Mouse (Mus musculus): ENCODE data around the gene Reep1. TPM values are rescaled to one million over a fixed set of nuclear protein-coding genes. Genes with fewer than 3 reads are reported as not detected.

The Reep1 gene
- total RNA-seq, 1 experiment from 2014 or later: not detected

GRCm38 (mm10) chr6:71734910-71735599, 27.7 kb downstream of the Reep1 start:
- no peak for ATAC-seq (replicated peaks; ENCODE audit: insufficient number of reproducible peaks, low FRiP score, low TSS enrichment, poor library complexity, severe bottlenecking)

DNA sequence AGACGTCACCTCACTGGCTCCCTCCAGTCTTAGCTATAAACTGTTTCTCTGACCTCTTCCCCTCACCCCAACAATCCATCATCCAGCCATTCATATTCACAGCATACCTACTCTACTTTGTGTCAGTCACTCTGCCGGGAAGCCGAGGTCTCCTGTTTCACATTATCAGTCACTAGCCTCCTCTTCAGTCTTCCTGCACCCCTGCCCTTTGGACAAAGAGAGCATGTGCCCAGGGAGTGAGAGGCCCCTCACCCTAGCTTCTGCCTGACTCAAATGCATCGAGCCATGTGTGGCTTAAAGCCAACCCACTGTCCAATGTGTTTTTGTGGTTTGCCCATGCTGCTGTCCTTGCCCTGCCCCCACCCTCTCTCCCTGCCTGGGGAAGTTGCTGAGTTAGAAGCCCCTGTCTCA, 28.2 kb downstream of the Reep1 start:
- ATAC-seq (replicated peaks; ENCODE audit: insufficient number of reproducible peaks, low FRiP score, low TSS enrichment, poor library complexity, severe bottlenecking): no peak

DNA sequence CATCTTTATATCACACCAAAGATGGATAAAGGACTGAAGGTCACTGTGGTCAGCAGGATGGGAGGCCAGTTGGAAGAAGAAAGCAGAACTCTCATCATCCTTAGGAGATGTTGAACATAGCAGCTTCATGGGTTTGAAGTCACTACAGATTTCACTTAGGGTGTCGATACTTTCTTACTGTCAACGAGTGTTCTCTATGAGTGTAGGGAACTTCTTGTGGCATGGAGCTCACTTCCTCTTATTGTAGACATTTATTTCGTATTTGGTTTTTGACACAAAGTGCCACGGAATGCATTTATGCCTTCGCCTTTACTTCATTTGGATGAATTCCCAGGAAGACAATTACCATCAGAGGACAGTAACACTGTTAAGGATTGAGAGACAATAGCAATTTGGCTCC, 28.7 kb downstream of the Reep1 start:
- ATAC-seq (replicated peaks; ENCODE audit: insufficient number of reproducible peaks, low FRiP score, low TSS enrichment, poor library complexity, severe bottlenecking): no peak

- no peak for ATAC-seq (replicated peaks; ENCODE audit: insufficient number of reproducible peaks, low FRiP score, low TSS enrichment, poor library complexity, severe bottlenecking)
These were observed 29.8 kb downstream of the Reep1 start for GRCm38 (mm10) chr6:71737202-71737601.

DNA sequence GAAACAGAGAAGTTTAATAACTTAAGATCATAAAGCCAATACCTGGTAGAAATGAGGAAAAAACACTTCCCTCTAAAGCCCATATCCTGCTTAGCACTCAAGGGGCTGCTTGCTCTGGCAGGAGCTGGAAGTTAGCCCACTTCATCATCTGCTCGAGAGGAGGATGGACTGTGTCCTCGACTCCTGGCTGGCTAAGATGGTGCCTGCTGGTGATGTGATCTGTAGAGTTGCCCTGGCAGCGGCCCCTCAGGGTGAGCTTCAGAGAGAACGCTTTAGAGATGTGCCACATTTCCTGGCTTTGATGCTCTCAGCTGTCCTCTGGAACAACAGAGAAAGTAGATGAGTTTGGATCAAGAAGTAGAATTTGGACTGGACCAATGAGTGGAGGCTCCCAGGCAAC, 31.2 kb downstream of the Reep1 start:
- no peak for ATAC-seq (replicated peaks; ENCODE audit: insufficient number of reproducible peaks, low FRiP score, low TSS enrichment, poor library complexity, severe bottlenecking)

DNA sequence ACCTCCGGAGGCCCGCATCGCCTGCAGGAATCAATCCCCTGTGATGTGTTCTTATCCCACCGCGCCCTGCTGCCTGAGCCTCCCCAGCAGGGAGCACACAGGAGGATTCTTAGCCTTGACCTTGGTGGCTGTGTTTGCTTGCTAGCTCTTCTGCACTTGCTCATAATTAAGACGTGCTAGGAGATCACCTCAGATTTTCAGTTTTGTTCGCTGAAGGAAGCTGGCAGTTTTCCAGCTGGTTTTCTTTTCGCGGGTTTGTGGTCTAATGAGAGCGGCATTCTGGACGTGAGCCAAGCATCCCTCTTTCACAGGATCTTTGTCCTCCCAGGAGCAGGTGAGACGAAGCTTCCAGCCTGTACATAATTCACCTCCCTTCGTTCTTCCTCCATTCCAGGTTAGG, 33.6 kb downstream of the Reep1 start:
- no peak for ATAC-seq (replicated peaks; ENCODE audit: insufficient number of reproducible peaks, low FRiP score, low TSS enrichment, poor library complexity, severe bottlenecking)

DNA sequence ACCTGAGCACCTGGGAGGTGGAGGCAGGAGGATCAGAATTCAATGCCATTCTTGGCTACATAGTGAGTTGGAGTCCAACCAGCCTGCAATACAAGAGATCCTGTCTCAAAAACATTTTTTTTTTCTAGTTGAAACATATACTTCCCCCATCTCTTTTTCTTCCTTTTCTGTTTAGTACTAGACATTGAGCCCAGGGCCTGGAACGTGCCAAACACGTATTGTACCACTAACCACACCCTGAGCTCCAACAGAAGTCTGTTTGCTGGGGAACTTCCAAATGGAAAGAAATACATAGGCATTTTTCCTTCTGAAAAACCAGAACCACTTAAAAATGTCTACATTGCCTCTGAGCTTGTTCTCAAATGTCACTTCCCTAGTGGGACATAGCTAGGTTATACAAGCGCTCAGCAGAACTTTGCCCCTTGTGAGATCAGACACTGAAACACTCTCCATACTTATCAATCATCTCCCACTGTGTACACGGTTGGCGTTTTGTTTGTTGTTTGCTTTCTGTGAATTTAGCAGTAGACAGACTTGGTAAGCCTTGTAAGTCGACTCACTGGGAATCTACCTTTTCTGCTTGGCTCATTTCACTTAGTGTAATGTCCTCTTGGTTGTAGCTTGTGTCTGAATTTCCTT, 34.8 kb downstream of the Reep1 start:
- ATAC-seq (replicated peaks; ENCODE audit: insufficient number of reproducible peaks, low FRiP score, low TSS enrichment, poor library complexity, severe bottlenecking): no peak

DNA sequence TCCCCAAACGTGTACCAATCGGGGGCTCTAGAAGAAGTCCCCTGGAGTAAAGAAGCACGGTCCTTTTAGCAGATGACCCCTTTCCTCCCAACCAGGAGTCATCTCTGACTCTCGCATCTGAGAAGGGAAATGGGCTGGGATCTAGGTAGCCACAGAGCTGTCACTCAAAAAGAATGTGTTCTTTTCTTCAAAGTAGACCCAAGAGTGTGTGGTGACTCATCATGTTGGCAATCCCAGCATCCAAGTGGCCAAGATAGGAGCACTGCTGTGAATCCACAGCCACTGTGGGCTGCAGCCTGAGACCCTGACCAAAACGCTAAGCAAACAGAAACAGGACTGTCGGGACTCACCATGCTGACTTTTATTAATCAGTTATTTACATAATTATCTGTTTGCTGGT, 37.6 kb downstream of the Reep1 start:
- no peak for ATAC-seq (replicated peaks; ENCODE audit: insufficient number of reproducible peaks, low FRiP score, low TSS enrichment, poor library complexity, severe bottlenecking)

DNA sequence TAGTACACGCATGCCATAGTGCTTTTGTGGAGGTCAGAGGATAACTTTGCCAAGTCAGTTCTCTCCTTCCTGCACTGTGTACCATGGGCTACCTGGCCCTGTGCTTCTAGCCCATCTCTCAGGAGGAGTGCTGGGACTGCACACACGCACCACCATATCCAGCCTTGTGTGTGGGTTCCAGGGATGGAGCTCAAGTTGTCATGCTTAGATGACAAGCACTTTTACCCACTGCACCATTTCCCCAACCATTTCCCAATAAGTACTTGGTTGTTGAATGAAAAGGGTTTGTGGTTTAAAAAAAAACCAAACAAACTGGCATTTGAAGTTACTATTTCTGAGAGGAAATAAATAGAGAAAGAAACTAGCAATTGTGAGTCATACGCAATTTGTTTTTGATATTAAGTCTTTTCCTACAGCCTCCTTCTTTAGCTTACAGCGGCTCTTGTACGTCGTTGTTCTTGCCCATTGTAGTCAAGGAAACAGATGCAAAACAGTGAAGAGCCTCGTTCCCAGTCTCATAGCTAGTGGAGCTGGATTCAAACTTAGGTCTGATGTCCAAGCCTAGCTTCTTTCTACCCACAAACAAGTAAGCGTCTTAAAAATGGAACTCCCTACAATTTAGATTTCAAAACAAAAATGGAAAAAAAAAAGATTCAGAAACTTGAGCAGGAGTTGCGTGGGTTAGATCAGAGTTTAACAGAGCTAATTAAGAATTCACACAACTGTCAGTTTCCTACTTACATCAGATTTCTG, 38.3 kb downstream of the Reep1 start:
- ATAC-seq (replicated peaks; ENCODE audit: insufficient number of reproducible peaks, low FRiP score, low TSS enrichment, poor library complexity, severe bottlenecking): no peak

DNA sequence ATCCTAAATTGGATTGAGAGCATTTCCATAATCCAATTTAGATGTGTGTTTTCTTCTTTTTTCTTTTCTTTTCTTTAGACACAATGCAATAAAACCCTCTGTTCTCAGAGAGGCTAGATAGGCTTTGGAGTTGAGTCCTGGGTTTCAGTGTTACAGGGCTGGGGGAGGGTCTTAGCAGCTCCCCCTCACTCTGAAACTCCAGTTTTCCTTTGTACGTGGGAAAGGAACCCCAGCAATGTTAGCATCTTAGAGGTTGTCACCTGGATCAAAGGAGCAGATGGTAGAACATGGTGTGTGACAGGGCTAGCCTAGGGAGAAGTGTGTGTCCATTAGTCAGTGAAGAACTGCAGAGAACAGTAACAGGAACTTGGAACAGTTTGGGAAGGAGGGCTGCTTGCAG, 38.9 kb downstream of the Reep1 start:
- ATAC-seq (replicated peaks; ENCODE audit: insufficient number of reproducible peaks, low FRiP score, low TSS enrichment, poor library complexity, severe bottlenecking): no peak

GRCm38 (mm10) chr6:71746846-71747245, 39.5 kb downstream of the Reep1 start:
- no peak for ATAC-seq (replicated peaks; ENCODE audit: insufficient number of reproducible peaks, low FRiP score, low TSS enrichment, poor library complexity, severe bottlenecking)

DNA sequence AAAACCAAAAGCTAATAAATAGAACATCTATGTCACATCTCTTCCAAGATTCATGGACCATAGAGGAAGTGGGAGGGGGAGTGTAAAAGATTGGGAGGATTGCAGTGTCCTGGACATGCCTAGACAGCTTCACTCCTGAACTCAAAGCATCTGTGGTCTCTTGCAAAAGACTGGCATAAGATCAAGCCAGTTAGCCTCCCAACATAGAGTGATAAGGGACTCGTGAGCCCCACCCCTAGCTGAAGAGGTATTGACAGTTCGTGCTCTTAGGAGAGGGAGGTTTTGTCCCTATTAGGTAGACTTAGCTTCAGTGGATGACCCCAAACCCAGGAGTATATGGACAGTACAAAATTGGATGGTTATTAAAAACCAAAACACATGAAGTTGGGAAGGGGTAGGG, 44.2 kb downstream of the Reep1 start:
- ATAC-seq (replicated peaks; ENCODE audit: insufficient number of reproducible peaks, low FRiP score, low TSS enrichment, poor library complexity, severe bottlenecking): no peak

GRCm38 (mm10) chr6:71752791-71753464, 45.6 kb downstream of the Reep1 start:
- ATAC-seq (replicated peaks; ENCODE audit: insufficient number of reproducible peaks, low FRiP score, low TSS enrichment, poor library complexity, severe bottlenecking): no peak

- no peak for ATAC-seq (replicated peaks; ENCODE audit: insufficient number of reproducible peaks, low FRiP score, low TSS enrichment, poor library complexity, severe bottlenecking)
These were observed 49.9 kb downstream of the Reep1 start for GRCm38 (mm10) chr6:71757039-71757894.

DNA sequence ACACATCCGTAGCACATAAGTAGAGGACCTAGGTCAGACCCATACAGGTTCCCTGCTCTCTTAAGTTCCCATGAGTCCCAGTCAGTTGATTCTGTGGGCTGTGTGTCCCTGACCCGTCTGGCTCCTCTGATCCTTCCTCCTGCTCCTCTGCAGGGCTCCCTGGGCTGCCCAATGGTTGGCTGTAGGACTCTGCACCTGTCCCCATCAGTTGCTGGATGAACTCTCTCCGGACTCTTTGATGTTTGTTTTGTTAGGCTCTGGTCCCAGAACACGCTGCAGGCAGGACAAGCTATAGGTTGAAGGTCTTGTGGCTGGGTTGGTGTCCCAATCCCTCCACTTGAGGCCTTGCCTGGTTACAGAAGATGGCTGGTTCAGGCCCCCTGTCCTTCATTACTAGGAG, 51.4 kb downstream of the Reep1 start:
- ATAC-seq (replicated peaks; ENCODE audit: insufficient number of reproducible peaks, low FRiP score, low TSS enrichment, poor library complexity, severe bottlenecking): no peak

DNA sequence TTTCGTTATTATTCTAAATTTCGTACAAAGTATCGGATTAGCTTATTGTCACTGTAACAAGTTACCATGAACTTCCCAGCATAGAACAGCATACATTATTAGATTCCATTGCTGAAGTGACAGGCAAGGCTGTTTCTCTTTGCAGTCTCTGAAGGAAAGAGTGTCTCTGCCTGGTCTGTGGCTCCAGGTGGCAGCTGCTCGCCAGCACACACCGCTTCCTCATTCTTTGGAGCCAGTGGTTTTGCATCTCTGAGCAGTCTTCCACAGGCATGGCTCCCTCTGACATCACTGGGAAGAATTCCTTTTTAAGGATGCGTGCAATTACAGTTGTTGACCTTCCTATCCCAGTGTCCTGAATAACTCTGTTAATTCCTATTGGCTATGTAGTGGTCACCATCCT, 52.7 kb downstream of the Reep1 start:
- ATAC-seq (replicated peaks; ENCODE audit: insufficient number of reproducible peaks, low FRiP score, low TSS enrichment, poor library complexity, severe bottlenecking): no peak

- no peak for ATAC-seq (replicated peaks; ENCODE audit: insufficient number of reproducible peaks, low FRiP score, low TSS enrichment, poor library complexity, severe bottlenecking)
These were observed 60.4 kb downstream of the Reep1 start for GRCm38 (mm10) chr6:71767761-71768160.

DNA sequence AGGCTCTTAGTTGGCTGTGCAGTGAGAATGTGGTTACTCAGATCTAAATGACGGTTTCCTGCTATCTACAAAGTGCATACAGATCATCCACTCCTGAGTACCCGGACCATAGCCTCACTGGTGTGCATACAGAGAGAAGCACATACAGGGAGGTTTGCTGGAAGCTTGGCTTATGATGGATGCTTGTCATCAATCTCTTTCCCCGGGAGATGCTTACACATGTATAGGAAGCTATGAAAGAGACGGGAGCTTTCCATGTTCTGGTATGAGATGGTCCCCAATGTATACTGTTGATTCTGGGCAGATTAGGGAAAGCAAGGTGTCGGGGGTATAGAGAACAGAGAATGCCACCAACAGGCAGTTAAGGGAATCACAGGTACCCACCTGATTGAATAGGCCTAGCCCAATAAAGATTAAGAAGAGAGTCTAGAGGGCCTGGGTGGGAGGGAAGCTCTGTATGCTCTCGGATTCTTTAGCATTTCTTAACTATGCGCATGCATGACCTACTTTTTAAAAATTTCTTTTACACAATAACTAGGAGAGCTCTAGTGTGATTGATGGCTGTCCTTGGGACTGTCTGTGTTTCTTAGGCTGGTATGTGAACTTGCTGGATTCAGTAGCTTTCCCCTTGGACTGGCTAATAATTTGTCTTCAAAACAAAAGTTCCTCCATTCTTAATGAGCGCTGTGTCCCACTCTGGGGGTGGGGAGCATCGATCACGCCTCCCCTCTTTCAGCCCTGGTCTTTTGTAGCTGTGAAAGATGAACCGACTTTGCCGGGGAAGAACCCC, 62.7 kb downstream of the Reep1 start:
- no peak for ATAC-seq (replicated peaks; ENCODE audit: insufficient number of reproducible peaks, low FRiP score, low TSS enrichment, poor library complexity, severe bottlenecking)

All from monocyte, adult 5-6 weeks (primary cell).